Comparison of ENCODE assay signal across 29 mouse cellular contexts in genomic region chr2:25813364-25813763, GRCm38 (mm10). TPM values are rescaled to one million over a fixed set of nuclear protein-coding genes. Genes with fewer than 3 reads are reported as not detected.
DNase-seq lines count a peak whose midpoint lies in the region; TF ChIP-seq lines count a peak whose summit lies in the region.
"Had no signal": no experiment of that assay in that cellular context is flagged by ENCODE, and none has a peak within 500 bp of the region (broad histone marks: within the 10 kb centered on the region; RNA-seq: fewer than 3 reads in every experiment).

No protein-coding gene starts in this region.

- H3K9me3 ChIP-seq in ES-Bruce4 (replicated peaks; ENCODE audit: control insufficient read depth, insufficient read depth, low read length, poor library complexity, severe bottlenecking): no peaks in the 10 kb centered on the region
- H3K9me3 ChIP-seq: heart, embryonic 12.5 days; hindbrain, embryonic 13.5 days; lung, embryonic 15.5 days; midbrain, embryonic 10.5 days; neural tube, embryonic 12.5 days had no signal

- peak; percentile 18; the same call in 1 of the 2 replicates for TF ChIP-seq CTCF in layer of hippocampus, adult 2 months (conservative IDR thresholded peaks at IDR 0.05)
- TF ChIP-seq CTCF in ES-Bruce4 (IDR thresholded peaks at IDR 0.05; ENCODE audit: low read depth, low read length): peak; percentile 72
- TF ChIP-seq CTCF in brain, embryonic 14.5 days (IDR thresholded peaks at IDR 0.05; ENCODE audit: borderline replicate concordance, extremely low read depth, insufficient read depth, insufficient read length): peak; percentile 12; the same call in 1 of the 2 replicates

- H3K27ac ChIP-seq in layer of hippocampus, adult 2 months: no peak overlapping the region
- H3K27ac ChIP-seq in ES-Bruce4 (ENCODE audit: insufficient read depth, low read length): no peak overlapping the region
- H3K27ac ChIP-seq: hindbrain, embryonic 13.5 days; lung, embryonic 15.5 days; macrophage; midbrain, embryonic 10.5 days; neural tube, embryonic 12.5 days had no signal

- TF ChIP-seq POLR2A in ES-Bruce4 (IDR thresholded peaks at IDR 0.05; ENCODE audit: insufficient read depth, low read length): no peak
- TF ChIP-seq POLR2A in brain, embryonic 14.5 days (IDR thresholded peaks at IDR 0.05; ENCODE audit: borderline replicate concordance, extremely low read depth, insufficient read depth, insufficient read length, poor library complexity, severe bottlenecking): no peak

- TF ChIP-seq EP300 in ES-Bruce4 (IDR thresholded peaks at IDR 0.05; ENCODE audit: insufficient read depth, low read depth, low read length): no peak

- H3K9ac ChIP-seq in ES-Bruce4 (ENCODE audit: low read depth, poor library complexity, severe bottlenecking): no peak overlapping the region
- H3K9ac ChIP-seq: heart, embryonic 12.5 days; hindbrain, embryonic 13.5 days; lung, embryonic 15.5 days; neural tube, embryonic 12.5 days had no signal

- H3K4me1 ChIP-seq in ES-Bruce4 (ENCODE audit: control insufficient read depth, insufficient read depth, low read length): no peaks in the 10 kb centered on the region
- H3K4me1 ChIP-seq: heart, embryonic 12.5 days; hindbrain, embryonic 13.5 days; lung, embryonic 15.5 days; midbrain, embryonic 10.5 days; neural tube, embryonic 12.5 days had no signal

- no peak for DNase-seq in layer of hippocampus, adult 2 months (ENCODE audit: low spot score in 2 of 2)
- DNase-seq in layer of hippocampus, postnatal 25 days (ENCODE audit: extremely low spot score in 1 of 2, low spot score in 1 of 2): no peak
- peak; percentile 20 for DNase-seq in A20 (ENCODE audit: low read depth, low spot score)
- no peak for DNase-seq in brain, embryonic 14.5 days (ENCODE audit: low read depth)
- no peak for DNase-seq in frontal cortex, adult 2 months (ENCODE audit: extremely low spot score in 1 of 2, low spot score in 1 of 2)
- no peak for DNase-seq in thymus, postnatal 36 days
- DNase-seq: adrenal gland, adult 2 months; cerebellum, adult 11 months; cerebellum, postnatal 14 days; right cerebral cortex, postnatal 4 days; thymus, postnatal 4 days had no signal

- no peaks in the 10 kb centered on the region for H3K27me3 ChIP-seq in ES-Bruce4 (ENCODE audit: control insufficient read depth, insufficient read depth, low read length, poor library complexity, severe bottlenecking)
- H3K27me3 ChIP-seq: heart, embryonic 12.5 days; hindbrain, embryonic 13.5 days; lung, embryonic 15.5 days; neural tube, embryonic 12.5 days had no signal

- H3K4me3 ChIP-seq in layer of hippocampus, adult 2 months: no peak overlapping the region
- H3K4me3 ChIP-seq in ES-Bruce4 (ENCODE audit: low read depth, low read length): no peak overlapping the region
- H3K4me3 ChIP-seq: heart, embryonic 12.5 days; hindbrain, embryonic 13.5 days; lung, embryonic 15.5 days; midbrain, embryonic 10.5 days; neural tube, embryonic 12.5 days had no signal

- H3K36me3 ChIP-seq in ES-Bruce4 (ENCODE audit: control insufficient read depth, insufficient read depth, low read length, poor library complexity, severe bottlenecking): no peaks in the 10 kb centered on the region
- H3K36me3 ChIP-seq: heart, embryonic 12.5 days; hindbrain, embryonic 13.5 days; lung, embryonic 15.5 days; midbrain, embryonic 10.5 days; neural tube, embryonic 12.5 days had no signal

RNA-seq across cellular contexts. Expression of gene Glt6d1, which starts 2.3 kb away (rescaled TPM):
- total RNA-seq in layer of hippocampus, adult 2 months (2021): not detected
- total RNA-seq in layer of hippocampus, postnatal 25 days (2021): not detected
- not detected in 2 replicates for polyA plus RNA-seq in ES-Bruce4 (2011; ENCODE audit: insufficient read depth, insufficient read length, low read depth, missing spikeins)
- not detected in 2 replicates for polyA plus RNA-seq in brain, embryonic 14.5 days (2012; rRNA removed)
- not detected in 2 replicates for polyA plus RNA-seq in frontal cortex, adult 2 months (2012; rRNA removed)
- total RNA-seq: adrenal gland, adult 2 months; gastrocnemius, adult 8-10 months; granulocyte monocyte progenitor cell, adult 5-6 weeks; heart, postnatal 25 days; layer of hippocampus, adult 18-20 months; left cerebral cortex, postnatal 25 days; monocyte, adult 5-6 weeks had no signal
- polyA plus RNA-seq: adrenal gland, adult 2 months; C2C12; embryonic facial prominence, embryonic 14.5 days; heart, embryonic 12.5 days; hindbrain, embryonic 13.5 days; intestine, embryonic 14.5 days; kidney, embryonic 16.5 days; limb, embryonic 14.5 days; lung, embryonic 15.5 days; macrophage; midbrain, embryonic 10.5 days; neural tube, embryonic 12.5 days had no signal

RNA-seq across cellular contexts. Expression of gene Lcn9, which starts 9.6 kb away (rescaled TPM):
- not detected for total RNA-seq in layer of hippocampus, adult 2 months (2021)
- not detected for total RNA-seq in layer of hippocampus, postnatal 25 days (2021)
- polyA plus RNA-seq in ES-Bruce4 (2011; ENCODE audit: insufficient read depth, insufficient read length, low read depth, missing spikeins): not detected in 2 replicates
- polyA plus RNA-seq in brain, embryonic 14.5 days (2012; rRNA removed): not detected in 2 replicates
- polyA plus RNA-seq in frontal cortex, adult 2 months (2012; rRNA removed): not detected in 2 replicates
- total RNA-seq: adrenal gland, adult 2 months; gastrocnemius, adult 8-10 months; granulocyte monocyte progenitor cell, adult 5-6 weeks; heart, postnatal 25 days; layer of hippocampus, adult 18-20 months; left cerebral cortex, postnatal 25 days; monocyte, adult 5-6 weeks had no signal
- polyA plus RNA-seq: adrenal gland, adult 2 months; C2C12; embryonic facial prominence, embryonic 14.5 days; heart, embryonic 12.5 days; hindbrain, embryonic 13.5 days; intestine, embryonic 14.5 days; kidney, embryonic 16.5 days; limb, embryonic 14.5 days; lung, embryonic 15.5 days; macrophage; midbrain, embryonic 10.5 days; neural tube, embryonic 12.5 days had no signal

RNA-seq across cellular contexts. Expression of gene Gm13539, which starts 31.3 kb away (rescaled TPM):
- total RNA-seq in layer of hippocampus, adult 2 months (2021): not detected
- total RNA-seq in layer of hippocampus, postnatal 25 days (2021): not detected
- not detected in 2 replicates for polyA plus RNA-seq in ES-Bruce4 (2011; ENCODE audit: insufficient read depth, insufficient read length, low read depth, missing spikeins)
- not detected in 2 replicates for polyA plus RNA-seq in brain, embryonic 14.5 days (2012; rRNA removed)
- not detected in 2 replicates for polyA plus RNA-seq in frontal cortex, adult 2 months (2012; rRNA removed)
- total RNA-seq: adrenal gland, adult 2 months; gastrocnemius, adult 8-10 months; granulocyte monocyte progenitor cell, adult 5-6 weeks; heart, postnatal 25 days; layer of hippocampus, adult 18-20 months; left cerebral cortex, postnatal 25 days; monocyte, adult 5-6 weeks had no signal
- polyA plus RNA-seq: adrenal gland, adult 2 months; C2C12; embryonic facial prominence, embryonic 14.5 days; heart, embryonic 12.5 days; hindbrain, embryonic 13.5 days; intestine, embryonic 14.5 days; kidney, embryonic 16.5 days; limb, embryonic 14.5 days; lung, embryonic 15.5 days; macrophage; midbrain, embryonic 10.5 days; neural tube, embryonic 12.5 days had no signal

RNA-seq across cellular contexts. Expression of gene Sohlh1, which starts 33.7 kb away (rescaled TPM):
- not detected for total RNA-seq in layer of hippocampus, adult 2 months (2021)
- total RNA-seq in layer of hippocampus, postnatal 25 days (2021): not detected
- not detected in 2 replicates for polyA plus RNA-seq in ES-Bruce4 (2011; ENCODE audit: insufficient read depth, insufficient read length, low read depth, missing spikeins)
- not detected in 2 replicates for polyA plus RNA-seq in brain, embryonic 14.5 days (2012; rRNA removed)
- not detected in 2 replicates for polyA plus RNA-seq in frontal cortex, adult 2 months (2012; rRNA removed)
- total RNA-seq: adrenal gland, adult 2 months; gastrocnemius, adult 8-10 months; granulocyte monocyte progenitor cell, adult 5-6 weeks; heart, postnatal 25 days; layer of hippocampus, adult 18-20 months; left cerebral cortex, postnatal 25 days; monocyte, adult 5-6 weeks had no signal
- polyA plus RNA-seq: adrenal gland, adult 2 months; C2C12; embryonic facial prominence, embryonic 14.5 days; heart, embryonic 12.5 days; hindbrain, embryonic 13.5 days; intestine, embryonic 14.5 days; lung, embryonic 15.5 days; macrophage; midbrain, embryonic 10.5 days; neural tube, embryonic 12.5 days had no signal

RNA-seq across cellular contexts. Expression of gene Lcn11, which starts 36.5 kb away (rescaled TPM):
- total RNA-seq in layer of hippocampus, adult 2 months (2021): not detected
- total RNA-seq in layer of hippocampus, postnatal 25 days (2021): not detected
- polyA plus RNA-seq in ES-Bruce4 (2011; ENCODE audit: insufficient read depth, insufficient read length, low read depth, missing spikeins): not detected in 2 replicates
- not detected in 2 replicates for polyA plus RNA-seq in brain, embryonic 14.5 days (2012; rRNA removed)
- polyA plus RNA-seq in frontal cortex, adult 2 months (2012; rRNA removed): not detected in 2 replicates
- total RNA-seq: adrenal gland, adult 2 months; gastrocnemius, adult 8-10 months; granulocyte monocyte progenitor cell, adult 5-6 weeks; heart, postnatal 25 days; layer of hippocampus, adult 18-20 months; left cerebral cortex, postnatal 25 days; monocyte, adult 5-6 weeks had no signal
- polyA plus RNA-seq: adrenal gland, adult 2 months; C2C12; embryonic facial prominence, embryonic 14.5 days; heart, embryonic 12.5 days; hindbrain, embryonic 13.5 days; intestine, embryonic 14.5 days; kidney, embryonic 16.5 days; limb, embryonic 14.5 days; lung, embryonic 15.5 days; macrophage; midbrain, embryonic 10.5 days; neural tube, embryonic 12.5 days had no signal

Comparison
In these comparisons a context has a peak if more than half of its experiments do, and no peak if none do; other contexts are left out.
1. CTCF ChIP-seq: peak in every context shown above with its lines; median percentile 72 in ES-Bruce4; 18 in layer of hippocampus, adult 2 months; 12 in brain, embryonic 14.5 days.